Mouse (Mus musculus) monocyte, adult 2 months (primary cell): ENCODE results near the gene Nrm.

Experiments
- DNase-seq, 2 experiments: peaks; one replicate each; pipeline ENCODE4 v3.0.0; 2022; ENCODE audit warnings: low spot score in 2 of 2, low read depth in 1 of 2

Gene Nrm

DNA sequence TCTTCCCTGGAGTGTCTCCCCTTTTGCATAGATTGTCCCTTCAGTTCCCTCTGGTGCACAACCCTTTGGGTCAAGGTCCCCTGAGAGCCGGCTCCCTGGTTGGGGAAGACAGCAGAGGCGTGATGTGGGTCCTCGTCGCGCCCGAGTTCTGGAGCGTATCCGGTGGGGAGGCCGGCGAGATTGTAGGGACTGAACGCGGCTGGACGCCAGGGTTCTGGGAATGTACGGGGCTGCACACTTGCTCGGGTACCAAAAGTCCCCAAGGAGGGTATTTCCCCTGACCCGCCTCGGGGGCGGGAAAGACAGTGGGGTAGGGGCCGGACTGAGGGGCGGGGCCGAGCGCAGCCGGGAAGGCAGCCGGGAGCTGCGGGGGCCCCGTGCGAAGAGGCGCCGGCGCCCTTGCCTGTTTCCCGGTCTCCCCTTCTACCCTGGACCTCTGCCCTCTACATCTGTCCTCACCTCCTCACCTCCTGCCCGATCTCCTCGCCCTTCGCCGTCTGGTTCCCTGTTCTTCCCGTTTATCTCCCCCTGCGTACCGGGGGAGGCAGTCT lies 5.2 kb downstream of the Nrm start:
- no peak for DNase-seq

GRCm38 (mm10) chr17:35866911-35867890 lies 6.1 kb downstream of the Nrm start:
- peak in 1 of 2 experiments; percentile 29 for DNase-seq

DNA sequence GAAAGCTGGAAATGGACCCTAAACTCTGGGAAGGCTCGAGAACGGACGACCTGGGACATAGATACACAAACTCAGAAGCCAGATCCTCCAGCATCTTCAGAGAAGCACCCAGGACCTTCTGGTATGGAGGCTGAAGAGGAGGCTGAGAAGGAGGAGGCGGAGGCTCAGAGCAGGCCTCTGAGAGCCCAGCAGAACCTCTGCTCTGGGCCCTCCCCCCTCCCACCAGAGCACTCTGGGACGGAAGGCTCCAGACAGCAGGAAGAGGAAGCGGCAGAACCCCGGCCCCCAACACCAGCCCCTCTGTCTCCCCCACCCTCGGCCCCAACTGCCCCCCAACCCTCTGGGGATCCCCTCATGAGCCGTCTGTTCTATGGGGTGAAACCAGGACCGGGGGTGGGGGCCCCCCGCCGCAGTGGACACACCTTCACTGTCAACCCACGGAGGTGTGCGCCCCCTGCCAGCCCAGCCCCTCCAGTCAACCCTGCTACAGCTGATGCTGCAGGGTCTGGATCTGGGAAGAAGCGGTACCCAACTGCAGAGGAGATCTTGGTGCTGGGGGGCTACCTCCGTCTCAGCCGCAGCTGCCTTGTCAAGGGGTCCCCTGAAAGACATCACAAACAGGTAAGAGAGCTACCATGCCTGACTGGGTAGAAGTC lies 7.2 kb downstream of the Nrm start:
- DNase-seq = no peak

- no peak for DNase-seq
Measured at GRCm38 (mm10) chr17:35868961-35869345, 7.8 kb downstream of the Nrm start.

DNA sequence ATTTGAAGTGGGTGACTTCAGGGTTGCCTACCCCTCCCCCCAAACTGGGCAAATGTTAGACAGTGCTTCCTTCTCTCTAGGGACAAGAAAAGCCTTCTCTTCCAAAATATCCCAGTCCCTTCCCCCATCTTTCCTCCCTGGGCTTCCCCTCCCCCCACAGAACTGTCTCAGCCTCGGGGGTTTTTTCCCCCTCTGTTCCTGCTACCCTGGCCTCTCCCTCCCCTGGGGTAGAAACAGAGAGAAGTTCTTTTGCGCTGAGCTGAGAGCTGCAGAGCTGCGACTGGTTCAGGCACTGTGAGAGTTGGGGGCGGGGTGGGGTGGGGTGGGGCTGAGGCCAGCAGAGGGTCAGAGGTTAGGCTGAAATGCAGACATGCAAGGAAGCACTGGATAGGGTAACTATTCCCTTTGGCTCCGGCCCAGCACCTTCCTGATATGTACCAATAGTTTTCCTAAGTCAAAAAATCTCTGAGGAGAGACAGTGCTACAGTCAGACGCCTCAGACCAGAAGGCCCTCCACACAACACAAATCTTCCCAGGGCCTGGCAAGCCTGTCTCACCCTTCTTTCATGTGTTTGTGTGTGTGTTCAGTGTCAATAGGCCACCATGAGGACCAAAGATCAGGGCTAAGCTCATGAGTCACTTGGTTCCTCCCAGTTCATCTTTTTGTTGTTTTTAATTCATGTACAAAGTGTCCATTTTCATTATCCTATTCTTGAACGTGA lies 8.4 kb downstream of the Nrm start:
- DNase-seq = no peak

DNA sequence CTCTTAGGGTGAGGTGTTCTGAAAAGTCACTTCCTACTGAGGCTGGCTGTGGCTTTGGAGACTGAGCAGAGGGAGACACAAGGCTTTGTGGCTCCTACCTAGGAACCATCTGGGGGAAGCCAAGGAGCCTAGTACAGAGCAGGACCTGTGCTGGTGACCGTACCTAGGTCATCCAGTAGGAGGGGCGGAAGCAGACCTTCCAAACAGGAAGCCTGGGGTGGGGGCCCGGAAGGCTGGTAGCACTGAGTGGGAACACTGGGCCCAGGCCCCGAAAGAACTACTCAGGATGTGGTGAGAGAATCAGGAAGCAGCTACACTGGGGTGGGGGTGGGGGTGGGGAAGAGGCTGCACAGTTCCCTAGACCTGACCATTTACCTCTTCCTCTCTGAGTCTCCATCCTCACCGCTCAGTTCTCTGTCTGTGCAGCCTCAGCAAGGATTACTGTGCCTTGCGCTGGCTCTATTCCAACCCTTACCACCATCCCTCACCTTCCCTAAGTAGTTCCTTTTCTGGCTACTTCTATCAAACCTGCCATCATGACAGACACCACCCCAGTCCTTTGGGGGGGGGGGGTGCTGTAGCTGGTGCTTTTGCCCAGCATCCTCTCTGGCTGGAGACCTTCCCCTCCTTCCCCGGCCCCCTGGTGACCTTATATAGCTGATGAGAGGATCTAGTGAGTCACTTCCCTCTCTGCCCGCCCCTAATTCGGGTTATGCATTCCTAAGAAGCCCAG lies 9.2 kb downstream of the Nrm start:
- peak; percentile 68 to 73 for DNase-seq

GRCm38 (mm10) chr17:35870884-35871696 lies 10.0 kb downstream of the Nrm start:
- peak in 1 of 2 experiments; percentile 51 for DNase-seq

GRCm38 (mm10) chr17:35873774-35874519 lies 12.8 kb downstream of the Nrm start:
- peak; percentile 61 to 76 for DNase-seq

GRCm38 (mm10) chr17:35874721-35875120 lies 13.6 kb downstream of the Nrm start:
- DNase-seq = no peak

DNA sequence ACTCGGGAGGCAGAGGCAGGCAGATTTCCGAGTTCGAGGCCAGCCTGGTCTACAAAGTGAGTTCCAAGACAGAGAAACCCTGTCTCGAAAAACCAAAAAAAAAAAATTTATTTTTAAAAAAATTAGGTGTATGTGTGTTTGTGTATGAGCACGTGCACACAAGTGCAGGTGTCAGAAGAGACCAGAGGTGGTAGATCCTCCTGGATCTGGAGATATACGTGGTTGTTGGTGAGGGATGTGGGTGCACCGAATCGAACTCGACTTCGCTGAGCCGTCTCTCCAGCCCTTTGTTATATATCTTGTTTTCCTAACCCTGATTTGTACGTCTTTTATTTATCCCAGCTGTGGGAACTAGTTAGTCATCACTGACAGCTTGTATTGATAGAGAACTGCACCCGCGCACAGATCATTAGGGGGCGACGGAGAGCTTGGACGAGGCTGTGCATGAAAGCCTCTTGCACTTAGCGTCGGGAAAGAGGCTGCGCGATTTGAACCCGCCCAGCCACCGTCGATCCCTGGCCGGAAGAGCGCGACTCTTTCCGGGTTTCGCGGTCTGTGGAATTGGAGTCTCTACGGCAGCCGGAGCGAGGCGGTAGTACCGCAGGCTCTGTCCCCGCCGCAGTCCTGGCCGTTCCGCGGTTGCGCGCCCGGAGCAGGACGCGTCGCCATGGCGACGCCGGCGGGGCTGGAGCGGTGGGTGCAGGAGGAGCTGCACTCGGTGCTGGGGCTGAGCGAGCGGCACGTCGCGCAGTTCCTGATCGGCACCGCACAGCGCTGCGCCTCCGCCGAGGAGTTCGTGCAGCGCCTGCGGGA lies 18.3 kb downstream of the Nrm start, which contains the start of gene Dhx16:
Gene Dhx16, plus strand, starts transcription at position 575 of the 813 bp plus-strand sequence.
- DNase-seq = peak; percentile 74 to 87

DNA sequence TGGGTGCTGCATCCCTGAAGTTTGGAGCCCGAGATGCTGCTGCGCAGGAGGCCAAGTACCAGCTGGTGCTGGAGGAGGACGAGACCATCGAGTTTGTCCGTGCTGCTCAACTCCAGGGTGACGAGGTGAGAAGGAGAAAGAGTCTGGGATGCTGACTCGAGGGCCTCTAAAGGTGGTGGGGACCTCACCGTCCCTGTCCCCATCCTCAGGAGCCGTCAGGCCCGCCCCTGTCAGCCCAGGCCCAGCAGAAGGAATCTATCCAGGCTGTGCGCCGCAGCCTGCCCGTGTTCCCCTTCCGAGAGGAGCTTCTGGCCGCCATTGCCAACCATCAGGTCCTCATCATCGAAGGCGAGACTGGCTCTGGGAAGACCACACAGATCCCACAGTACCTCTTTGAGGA lies 21.8 kb downstream of the Nrm start:
- DNase-seq = no peak

- DNase-seq = no peak
Measured at GRCm38 (mm10) chr17:35883777-35884176, 22.7 kb downstream of the Nrm start.

DNA sequence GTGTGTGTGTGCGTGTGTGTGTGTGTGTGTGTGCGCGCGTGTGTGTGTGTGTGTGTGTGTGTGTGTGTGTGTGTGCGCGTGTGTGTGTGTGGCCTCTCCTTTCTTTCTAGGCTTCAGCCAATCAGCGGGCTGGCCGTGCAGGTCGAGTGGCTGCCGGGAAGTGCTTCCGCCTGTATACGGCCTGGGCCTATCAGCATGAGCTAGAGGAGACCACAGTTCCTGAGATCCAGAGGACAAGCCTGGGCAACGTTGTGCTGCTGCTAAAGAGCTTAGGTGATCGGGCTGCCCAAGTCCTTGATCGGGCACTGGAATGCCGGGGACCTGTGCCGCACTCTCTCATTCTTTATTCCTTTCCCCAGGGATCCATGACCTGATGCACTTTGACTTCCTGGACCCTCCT lies 26.6 kb downstream of the Nrm start:
- DNase-seq = no peak

DNA sequence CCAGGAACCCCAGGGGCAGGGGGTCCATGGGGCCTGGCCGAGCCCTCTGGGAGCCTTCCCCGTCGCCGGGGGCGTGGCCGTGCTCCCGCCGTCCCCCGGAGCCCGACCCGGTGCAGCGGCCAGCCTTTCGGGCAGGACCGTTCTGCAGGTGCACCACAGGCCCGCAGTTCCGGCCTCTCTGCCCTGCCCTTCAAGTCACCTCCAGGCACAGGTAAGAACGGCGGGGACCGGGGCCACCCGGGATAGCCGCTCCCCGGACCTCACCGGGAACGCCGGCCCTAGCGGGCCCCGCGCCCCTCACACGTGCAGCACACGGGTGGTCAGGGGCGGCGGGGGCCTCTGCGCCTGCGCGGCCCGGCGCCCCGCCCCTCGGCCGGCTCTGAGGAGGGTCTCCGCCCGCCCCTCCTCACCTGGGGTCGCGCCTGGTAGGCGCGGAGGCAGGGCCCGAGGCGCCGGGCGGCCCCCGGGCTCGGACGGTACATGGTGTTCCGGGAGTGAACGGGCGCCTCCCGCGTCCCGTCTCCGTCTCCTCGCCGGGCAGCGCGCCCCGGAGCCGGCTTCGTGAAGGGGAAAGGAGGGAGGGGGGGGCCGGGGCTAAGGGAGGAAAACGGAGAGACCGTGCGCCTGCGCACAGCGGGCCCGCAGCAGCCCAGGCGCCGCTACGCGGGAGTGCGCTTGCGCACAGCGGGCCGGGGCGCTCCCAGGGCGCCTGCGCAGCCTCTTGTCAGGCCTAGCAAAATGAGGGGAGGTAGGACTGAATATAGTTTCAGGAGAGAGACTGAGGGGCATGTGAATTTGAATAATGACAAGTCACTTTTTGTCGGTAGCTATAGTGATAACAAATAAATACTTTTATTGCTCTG lies 35.9 kb downstream of the Nrm start, which contains the start of gene 2310061I04Rik:
Gene 2310061I04Rik, minus strand, starts transcription at position 651 of the 863 bp plus-strand sequence.
- peak; percentile 52 to 77 for DNase-seq

DNA sequence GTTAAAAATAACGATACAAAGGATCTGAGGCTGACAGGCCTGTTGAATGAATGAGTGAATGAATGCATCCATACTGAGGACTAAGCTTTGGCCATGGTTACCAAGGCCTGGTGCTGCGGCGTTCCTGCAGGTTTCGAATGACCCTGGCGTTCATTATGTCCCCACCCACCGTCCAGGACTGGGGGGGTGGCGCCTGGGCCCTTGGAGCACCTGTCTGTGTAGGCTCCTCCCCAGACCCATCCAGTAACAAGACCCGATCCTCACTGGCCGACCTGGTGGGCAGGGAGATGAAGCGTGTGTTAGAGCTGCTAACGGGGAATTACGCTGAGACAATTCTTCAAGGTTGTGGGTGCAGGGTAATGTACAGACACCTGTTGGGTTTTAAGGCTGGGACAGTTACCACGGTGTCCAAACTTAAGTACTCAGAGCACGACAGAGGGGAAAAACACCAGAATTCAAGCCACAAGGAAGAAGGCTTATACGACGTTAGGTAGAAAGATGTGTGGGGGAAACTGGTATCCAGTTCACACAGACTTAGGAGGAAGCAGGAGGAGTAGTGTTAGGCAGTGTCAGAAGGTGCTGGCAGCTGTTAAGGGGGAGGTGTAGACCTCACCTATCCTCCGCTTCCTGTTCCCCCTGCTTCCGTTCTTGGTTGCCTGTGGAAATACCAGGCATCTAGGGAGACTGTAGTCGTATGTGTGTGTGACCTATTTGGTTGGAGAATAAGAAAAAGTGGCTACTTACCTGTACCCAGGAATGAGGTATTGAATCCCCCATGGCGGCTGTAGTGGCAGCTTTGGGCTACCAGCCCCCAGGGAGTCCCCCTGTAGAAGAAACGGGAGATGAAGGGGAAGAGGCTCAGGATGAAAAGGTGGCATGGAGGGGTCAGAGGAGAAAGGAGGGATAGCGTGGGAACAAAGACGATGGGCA lies 36.8 kb downstream of the Nrm start:
- DNase-seq = no peak

GRCm38 (mm10) chr17:35900636-35901035 lies 39.5 kb downstream of the Nrm start:
- DNase-seq = no peak
